Mouse (Mus musculus) thymus, adult 18-20 months (tissue): ENCODE results near the gene Lrrc25.

Source experiments
- DNase-seq, 2 experiments: peaks; one replicate each; pipeline ENCODE4 v3.0.0; 2022; ENCODE audit warnings: mixed read lengths in 2 of 2

The Lrrc25 gene

GRCm38 (mm10) chr8:70649324-70649723 is 33.4 kb downstream of the Lrrc25 start:
- no peak for DNase-seq

- no peak for DNase-seq
These were observed 34.4 kb downstream of the Lrrc25 start for GRCm38 (mm10) chr8:70650351-70650750.

- no peak for DNase-seq
These were observed 37.3 kb downstream of the Lrrc25 start for GRCm38 (mm10) chr8:70653226-70653625.

DNA sequence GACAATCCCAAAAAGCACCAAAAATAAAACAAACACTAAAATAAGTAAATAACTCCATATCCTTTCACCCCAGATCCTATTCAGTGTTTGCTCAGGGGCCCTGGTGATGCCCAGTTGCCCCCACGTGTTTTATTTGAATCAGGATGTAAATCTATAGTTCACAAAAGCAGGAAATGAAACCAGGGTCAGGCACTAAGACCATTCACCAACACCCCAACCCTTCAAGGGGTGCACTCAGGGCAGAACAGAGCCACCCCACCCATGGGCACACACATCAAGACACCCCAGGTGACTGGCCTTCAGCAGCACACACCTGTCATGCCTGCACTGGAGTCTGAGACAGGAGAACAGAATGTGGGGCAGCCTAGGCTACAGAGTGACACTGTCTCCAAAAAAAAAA is 38.2 kb downstream of the Lrrc25 start:
- no peak for DNase-seq

DNA sequence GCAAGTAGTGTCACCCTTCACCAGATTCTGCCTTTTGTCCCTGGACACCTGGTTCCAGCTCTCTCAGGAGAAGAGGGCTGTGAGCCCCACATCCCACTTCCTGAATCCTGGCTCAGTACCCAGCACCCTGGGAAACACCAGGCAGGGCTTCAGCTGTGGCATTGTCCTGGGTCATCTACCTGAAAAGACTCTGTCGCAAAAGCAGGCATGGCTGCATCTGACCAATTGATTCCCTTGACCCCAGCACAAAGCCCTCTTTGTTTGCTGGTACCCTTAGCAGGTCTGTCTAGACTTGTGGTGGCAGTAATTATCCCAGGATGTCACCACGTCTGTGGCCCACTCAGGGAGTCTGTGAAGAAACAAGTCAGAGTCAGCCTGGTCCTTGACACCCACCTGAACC is 39.5 kb downstream of the Lrrc25 start:
- DNase-seq: no peak

DNA sequence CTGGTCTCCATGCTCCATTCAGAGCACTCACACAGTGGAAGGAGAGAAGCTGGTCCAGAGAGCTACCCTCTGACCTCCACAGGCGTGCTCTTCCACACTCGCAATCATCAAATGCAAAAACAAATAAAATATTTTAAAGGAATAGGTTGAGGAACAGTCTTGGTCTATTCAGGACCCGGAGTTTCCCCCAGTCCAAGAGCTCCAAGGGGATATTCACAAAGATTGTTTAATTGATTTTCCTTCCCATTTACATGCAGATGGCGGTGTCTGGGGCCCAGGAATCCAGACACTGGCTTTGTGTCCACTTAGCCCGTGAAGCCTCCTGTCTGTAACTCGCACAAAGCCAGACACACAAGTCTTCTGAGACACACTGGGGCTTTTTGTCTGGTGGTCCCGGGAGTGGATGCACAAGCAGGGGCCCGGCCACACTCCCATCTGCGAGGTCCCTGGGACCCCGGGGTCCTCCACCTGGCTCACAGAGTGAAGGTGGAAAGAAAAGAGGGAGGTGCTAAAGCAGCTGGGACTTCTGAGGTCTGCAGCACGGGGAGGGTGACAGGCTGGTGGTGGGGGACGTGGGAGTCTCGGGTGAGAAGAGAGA is 40.3 kb downstream of the Lrrc25 start:
- DNase-seq: no peak

- no peak for DNase-seq
These were observed 41.3 kb downstream of the Lrrc25 start for GRCm38 (mm10) chr8:70657214-70657613.

DNA sequence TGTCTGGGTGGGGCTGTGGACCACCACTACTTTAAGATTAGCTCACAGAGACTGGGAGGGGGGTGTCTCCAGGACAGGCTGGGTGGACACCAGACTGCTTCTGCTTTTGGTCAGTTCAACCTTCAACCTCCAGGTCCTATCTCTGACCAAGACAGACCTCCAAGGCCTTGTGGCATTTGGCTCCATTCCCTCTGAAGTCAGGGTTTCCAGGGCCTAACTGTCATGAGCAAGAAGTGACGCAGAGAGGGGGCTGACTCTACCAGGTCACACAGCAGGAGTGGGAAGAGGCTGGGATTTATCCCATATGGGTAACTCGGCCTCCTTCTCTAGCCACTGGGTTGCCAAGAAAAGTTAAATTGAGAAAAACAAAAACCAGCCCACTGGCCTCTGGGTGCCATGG is 41.8 kb downstream of the Lrrc25 start:
- DNase-seq: no peak

DNA sequence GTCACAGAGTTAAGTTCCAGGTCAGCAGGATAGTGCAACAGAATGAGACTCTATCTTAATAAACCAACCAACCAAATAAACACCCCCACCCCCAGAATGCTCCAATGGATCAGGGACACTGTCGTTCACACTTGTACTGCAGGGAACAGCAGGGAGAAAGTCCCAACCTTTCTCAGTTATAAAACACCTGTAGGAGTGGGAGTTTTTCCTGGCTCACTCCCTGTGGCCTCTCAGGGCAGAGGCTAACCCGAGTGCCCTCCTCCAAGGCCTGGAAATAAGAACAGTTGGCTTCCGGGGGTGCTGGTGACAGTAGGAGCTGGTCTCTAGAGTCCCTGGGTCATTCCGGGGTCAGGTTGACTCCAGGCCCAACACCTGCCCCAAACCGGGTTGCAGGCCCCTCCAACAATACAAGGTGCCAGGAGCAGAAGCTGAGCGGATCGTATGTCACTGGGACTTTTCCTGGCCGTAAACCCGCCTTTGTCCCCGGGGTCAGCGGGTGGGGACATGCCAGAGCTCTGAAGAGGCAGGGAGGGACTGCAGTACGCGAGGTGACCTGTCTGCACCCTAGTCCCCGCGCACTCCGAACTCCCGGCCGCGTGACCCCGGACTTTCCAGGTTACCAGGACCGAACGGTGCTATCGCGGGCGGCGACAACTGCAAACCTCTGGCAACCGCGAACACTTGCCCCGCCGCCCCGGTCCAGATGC is 43.1 kb downstream of the Lrrc25 start:
- no peak for DNase-seq

- peak; percentile 80 to 83 for DNase-seq
These were observed 43.8 kb downstream of the Lrrc25 start for GRCm38 (mm10) chr8:70659604-70660272.

DNA sequence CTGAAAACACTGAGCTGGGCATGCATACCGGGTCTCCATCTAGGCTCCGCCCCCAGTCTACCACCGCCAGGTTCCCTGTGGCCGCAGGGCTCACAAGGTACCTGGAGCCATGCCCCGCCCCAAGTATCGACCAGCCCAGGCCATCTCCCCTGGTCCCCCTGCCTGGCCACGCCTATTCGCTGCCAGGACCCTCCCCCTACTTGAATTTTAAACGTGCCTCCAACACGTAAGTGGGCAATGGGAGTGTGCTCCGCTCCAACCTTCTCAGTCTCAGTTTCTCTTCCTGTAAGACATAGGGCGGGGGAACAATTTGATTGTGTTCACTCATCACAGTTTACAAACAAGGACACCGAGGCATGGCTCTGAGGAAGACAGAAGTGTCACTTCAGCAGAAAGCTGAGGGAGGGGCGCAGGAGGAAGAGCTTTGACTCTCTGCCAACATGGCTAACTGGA is 44.3 kb downstream of the Lrrc25 start, which contains the start of gene Pgpep1:
TSS of gene Pgpep1 (minus strand) at position 116 of the 453 bp plus-strand sequence.
- peak in 1 of 2 experiments; percentile 48 for DNase-seq

- no peak for DNase-seq
These were observed 47.7 kb downstream of the Lrrc25 start for GRCm38 (mm10) chr8:70663691-70664090.

DNA sequence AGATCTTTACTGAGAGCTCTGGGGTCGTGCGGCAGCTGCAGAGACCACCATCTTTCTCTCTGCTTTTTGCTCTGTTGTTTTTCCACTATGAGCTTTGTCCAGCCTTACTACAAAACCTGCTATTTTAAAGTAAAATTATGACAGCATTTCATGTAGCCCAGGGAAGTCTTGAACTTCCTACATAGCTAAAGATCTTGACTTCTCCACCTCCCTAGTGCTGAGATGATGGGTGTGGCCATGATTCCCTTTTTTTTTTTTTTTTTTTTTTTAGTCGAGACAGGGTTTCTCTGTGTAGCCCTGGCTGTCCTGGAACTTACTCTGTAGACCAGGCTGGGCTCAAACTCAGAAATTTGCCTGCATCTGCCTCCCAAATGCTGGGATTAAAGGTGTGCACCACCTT is 48.7 kb downstream of the Lrrc25 start:
- DNase-seq: no peak

- no peak for DNase-seq
These were observed 49.6 kb downstream of the Lrrc25 start for GRCm38 (mm10) chr8:70665599-70665998.

- DNase-seq: no peak
These were observed 51.1 kb downstream of the Lrrc25 start for GRCm38 (mm10) chr8:70667071-70667470.
